Mouse (Mus musculus): ENCODE measurements around the gene Pdlim3. TPM values are rescaled to one million over a fixed set of nuclear protein-coding genes. Genes with fewer than 3 reads are reported as not detected.
"Not testable (repeated sequence)": the region's sequence is repeated elsewhere in the genome, so short reads cannot be mapped to it uniquely, and the experiment has no call there.

Gene Pdlim3
- total RNA-seq (2021) = 100 to 1,000 TPM; 516 to 675 TPM
- long read RNA-seq, experiment 1, transcript Pdlim3-203 (8 exons, 1,479 nt) = major isoform, 261 of 329 reads
- long read RNA-seq, experiment 1, transcript Pdlim3-202 (3 exons, 754 nt) = minor isoform, 6 of 329 reads
- long read RNA-seq, experiment 1, partial matches to known transcripts = 21 of 329 reads
- long read RNA-seq, experiment 1, other reads (novel, unspliced or antisense) = 38 of 329 reads
- long read RNA-seq, experiment 2, transcript Pdlim3-203 (8 exons, 1,479 nt) = major isoform, 313 of 371 reads
- long read RNA-seq, experiment 2, partial matches to known transcripts = 17 of 371 reads
- long read RNA-seq, experiment 2, other reads (novel, unspliced or antisense) = 40 of 371 reads

- H3K4me3 ChIP-seq = peak within 1 kb of the TSS; percentile 86
- intact Hi-C loops (cut with DNase I) = loop anchor here (2.0 kb wide), 1 partner anchor 54 kb away; no protein-coding TSS in a partner anchor
- no peak for TF ChIP-seq CTCF (IDR thresholded peaks at IDR 0.05)
- peak within 1 kb of the TSS; percentile 97 for H3K27ac ChIP-seq
- peak; percentile 88 for DNase-seq
Measured at GRCm38 (mm10) chr8:45885202-45885685, at the start of gene Pdlim3. TSS of gene Pdlim3 (plus strand) at chr8:45885461.

- no peak for TF ChIP-seq CTCF (IDR thresholded peaks at IDR 0.05)
- H3K4me3 ChIP-seq = no peak overlapping the region
- intact Hi-C loops (cut with DNase I) = no loop called here
- DNase-seq = no peak
- H3K27ac ChIP-seq = no peak overlapping the region
Measured at GRCm38 (mm10) chr8:45843306-45843705, 42.0 kb upstream of the Pdlim3 start.

- no peak for DNase-seq
- Histone ChIP-seq H3K4me3 (peak overlapping the region; percentile 23; the same call in 1 of the 2 replicates), H3K27ac (peak overlapping the region; percentile 79)
- intact Hi-C loops (cut with DNase I) = no loop called here
- no peak for TF ChIP-seq CTCF (IDR thresholded peaks at IDR 0.05)
Measured at GRCm38 (mm10) chr8:45844097-45844885, 41.0 kb upstream of the Pdlim3 start.

- no peak for DNase-seq
- Histone ChIP-seq H3K27ac (peak overlapping the region; percentile 79), H3K4me3 (peak overlapping the region; percentile 23; the same call in 1 of the 2 replicates)
- TF ChIP-seq CTCF (IDR thresholded peaks at IDR 0.05) = peak; percentile 8; the same call in 1 of the 2 replicates
- intact Hi-C loops (cut with DNase I) = no loop called here
Measured at GRCm38 (mm10) chr8:45844911-45845481, 40.3 kb upstream of the Pdlim3 start.

- intact Hi-C loops (cut with DNase I) = no loop called here
- no peak for DNase-seq
- Histone ChIP-seq H3K4me3 (no peak overlapping the region), H3K27ac (no peak overlapping the region)
- no peak for TF ChIP-seq CTCF (IDR thresholded peaks at IDR 0.05)
Measured at GRCm38 (mm10) chr8:45845906-45846305, 39.4 kb upstream of the Pdlim3 start.

- no peak overlapping the region for H3K27ac ChIP-seq
- no peak for DNase-seq
- intact Hi-C loops (cut with DNase I) = no loop called here
- H3K4me3 ChIP-seq = no peak overlapping the region
- TF ChIP-seq CTCF (IDR thresholded peaks at IDR 0.05) = no peak
Measured at GRCm38 (mm10) chr8:45855118-45855517, 30.1 kb upstream of the Pdlim3 start.

- no peak for TF ChIP-seq CTCF (IDR thresholded peaks at IDR 0.05)
- intact Hi-C loops (cut with DNase I) = no loop called here
- H3K27ac ChIP-seq = no peak overlapping the region
- DNase-seq = no peak
- no peak overlapping the region for H3K4me3 ChIP-seq
Measured at GRCm38 (mm10) chr8:45857734-45858133, 27.5 kb upstream of the Pdlim3 start.

GRCm38 (mm10) chr8:45858391-45858790, 26.9 kb upstream of the Pdlim3 start:
- Histone ChIP-seq H3K4me3 (no peak overlapping the region), H3K27ac (no peak overlapping the region)
- intact Hi-C loops (cut with DNase I) = no loop called here
- no peak for TF ChIP-seq CTCF (IDR thresholded peaks at IDR 0.05)
- no peak for DNase-seq

GRCm38 (mm10) chr8:45871587-45871986, 13.7 kb upstream of the Pdlim3 start:
- intact Hi-C loops (cut with DNase I) = not testable (repeated sequence)
- Histone ChIP-seq H3K27ac (peak overlapping the region; percentile 86), H3K4me3 (peak overlapping the region; percentile 49)
- DNase-seq = peak; percentile 45

- DNase-seq = peak; percentile 86
- H3K4me3 ChIP-seq = peak overlapping the region; percentile 49
- intact Hi-C loops (cut with DNase I) = loop anchor here (2.0 kb wide), 1 partner anchor 41 kb away; no protein-coding TSS in a partner anchor
- peak overlapping the region; percentile 86 for H3K27ac ChIP-seq
- TF ChIP-seq CTCF (IDR thresholded peaks at IDR 0.05) = no peak
Measured at GRCm38 (mm10) chr8:45872077-45872476, 13.2 kb upstream of the Pdlim3 start.

GRCm38 (mm10) chr8:45874945-45875626, 10.2 kb upstream of the Pdlim3 start:
- TF ChIP-seq CTCF (IDR thresholded peaks at IDR 0.05) = no peak
- H3K27ac ChIP-seq = peak overlapping the region; percentile 87
- intact Hi-C loops (cut with DNase I) = no loop called here
- DNase-seq = peak; percentile 87
- H3K4me3 ChIP-seq = peak overlapping the region; percentile 17

GRCm38 (mm10) chr8:45876397-45876796, 8.9 kb upstream of the Pdlim3 start:
- H3K27ac ChIP-seq = peak overlapping the region; percentile 87
- no peak overlapping the region for H3K4me3 ChIP-seq
- intact Hi-C loops (cut with DNase I) = no loop called here
- TF ChIP-seq CTCF (IDR thresholded peaks at IDR 0.05) = no peak
- no peak for DNase-seq

Measured in gastrocnemius, adult 2 months (tissue).